Mouse (Mus musculus): ENCODE measurements around the gene Scnn1b. TPM values are rescaled to one million over a fixed set of nuclear protein-coding genes. Genes with fewer than 3 reads are reported as not detected.

Gene Scnn1b
- under 1 TPM in 1 of 2 experiments, not detected in 1; 0.23 TPM for total RNA-seq (2021)
- long read RNA-seq, experiment 1, result 0 reads
- long read RNA-seq, experiment 2, result 0 reads

DNA sequence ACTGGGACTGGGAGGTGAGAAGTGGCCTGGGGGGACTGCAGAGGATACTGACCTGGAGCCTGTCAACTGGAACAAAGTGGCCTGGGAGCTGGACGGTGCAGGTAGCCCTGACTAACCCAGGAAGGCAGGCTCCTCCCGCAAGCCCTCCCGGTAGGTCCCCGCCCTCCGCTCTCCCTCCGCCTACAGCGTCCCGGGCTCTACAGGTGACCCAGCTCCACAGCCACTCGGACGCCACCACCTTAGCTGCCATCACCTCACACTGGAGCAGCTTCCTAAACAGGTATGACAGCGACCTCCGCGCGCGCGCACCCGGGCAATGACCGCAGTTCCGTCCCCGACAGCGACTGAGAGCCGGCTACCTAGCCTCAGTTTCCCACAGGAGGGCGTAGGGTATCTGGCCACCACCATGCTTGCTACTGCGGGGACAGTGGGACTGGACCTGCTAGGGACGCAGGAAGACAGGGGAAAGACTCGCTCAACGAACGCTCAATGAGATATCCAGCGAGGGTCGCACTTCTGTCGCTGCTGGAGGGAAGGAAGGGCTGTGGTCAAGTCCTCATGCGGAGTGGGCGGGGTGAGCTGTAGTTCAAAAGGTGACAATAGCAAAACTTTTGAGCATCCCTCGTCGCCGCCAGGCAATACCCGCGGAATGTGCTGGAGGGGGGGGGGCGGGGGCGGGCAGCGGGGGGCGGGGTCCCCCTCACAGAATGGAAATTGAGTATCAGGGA lies at the start of gene Scnn1b:
Gene Scnn1b (plus strand): TSS at position 181 of the 728 bp plus-strand sequence.
- no peak for TF ChIP-seq CTCF (IDR thresholded peaks at IDR 0.05)
- H3K27ac ChIP-seq, result no peak within 1 kb of the TSS
- DNase-seq, result no peak
- peak within 1 kb of the TSS; percentile 51 for H3K4me3 ChIP-seq
- intact Hi-C loops (cut with DNase I), result no loop called here

DNA sequence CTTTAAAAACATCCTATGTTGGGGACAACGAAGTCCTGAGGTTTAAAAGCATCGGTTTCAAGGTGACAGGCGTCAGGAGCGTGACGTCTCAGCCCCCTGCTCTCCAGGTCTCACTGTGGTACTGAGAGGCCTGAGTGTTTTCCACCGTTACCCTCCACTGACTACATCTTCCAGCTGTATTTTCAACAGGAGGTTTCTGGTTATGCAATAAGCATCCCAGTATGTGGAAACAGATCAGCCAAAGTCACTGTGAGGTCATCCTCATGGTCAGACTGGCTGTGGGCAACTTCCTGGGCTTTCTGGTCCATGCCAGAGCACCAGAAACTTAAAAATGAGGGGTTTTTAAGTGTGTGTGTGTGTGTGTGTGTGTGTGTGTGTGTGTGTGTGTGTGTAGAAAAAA lies 43.2 kb upstream of the Scnn1b start:
- no peak for TF ChIP-seq CTCF (IDR thresholded peaks at IDR 0.05)
- DNase-seq, result no peak
- H3K27ac ChIP-seq, result no peak overlapping the region
- H3K4me3 ChIP-seq, result no peak overlapping the region
- intact Hi-C loops (cut with DNase I), result no loop called here

DNA sequence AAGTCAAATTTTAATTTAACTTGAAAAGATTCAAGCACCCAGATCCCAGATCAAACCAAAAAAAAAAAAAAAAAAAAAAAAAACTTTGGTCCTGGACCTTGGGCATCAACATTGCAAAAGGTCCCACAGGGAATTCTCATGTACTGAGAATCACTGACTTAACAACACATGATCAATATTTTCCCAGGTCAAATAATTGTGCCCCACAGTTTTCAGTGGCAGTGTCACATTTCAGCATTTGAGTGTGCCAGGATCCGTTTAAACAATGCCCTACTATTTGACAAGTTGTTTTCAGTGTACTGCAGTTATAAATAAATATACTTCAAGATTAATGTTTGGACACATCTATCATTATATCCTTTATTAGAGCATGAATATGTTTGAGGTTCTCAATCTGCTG lies 36.4 kb upstream of the Scnn1b start:
- intact Hi-C loops (cut with DNase I), result no loop called here
- H3K27ac ChIP-seq, result no peak overlapping the region
- no peak for TF ChIP-seq CTCF (IDR thresholded peaks at IDR 0.05)
- H3K4me3 ChIP-seq, result no peak overlapping the region
- DNase-seq, result no peak

DNA sequence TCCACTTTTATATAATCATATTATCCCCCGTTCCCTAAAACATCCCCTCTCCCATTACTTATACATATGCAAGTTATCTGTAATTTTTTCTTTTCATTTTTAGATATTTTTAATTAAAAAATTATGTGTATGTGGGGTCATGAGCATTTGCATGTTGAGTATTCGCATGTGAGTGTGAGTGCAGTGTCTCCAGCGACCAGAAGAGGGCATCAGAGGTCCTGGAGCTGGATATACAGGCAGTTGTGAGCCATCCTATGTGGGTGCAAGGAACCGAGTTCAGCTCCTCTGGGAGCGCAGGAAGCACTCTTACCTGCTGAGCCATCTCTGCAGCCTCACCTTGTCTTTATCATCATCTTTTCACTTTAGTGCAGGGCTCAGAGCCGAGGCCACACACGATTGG lies 29.4 kb upstream of the Scnn1b start:
- H3K4me3 ChIP-seq, result no peak overlapping the region
- DNase-seq, result no peak
- intact Hi-C loops (cut with DNase I), result no loop called here
- H3K27ac ChIP-seq, result no peak overlapping the region
- TF ChIP-seq CTCF (IDR thresholded peaks at IDR 0.05), result no peak; the same call in 1 of the 2 replicates

- DNase-seq, result no peak
- no peak overlapping the region for H3K27ac ChIP-seq
- H3K4me3 ChIP-seq, result no peak overlapping the region
- intact Hi-C loops (cut with DNase I), result no loop called here
- TF ChIP-seq CTCF (IDR thresholded peaks at IDR 0.05), result no peak
These were observed 28.0 kb upstream of the Scnn1b start for GRCm38 (mm10) chr7:121836827-121837226.

DNA sequence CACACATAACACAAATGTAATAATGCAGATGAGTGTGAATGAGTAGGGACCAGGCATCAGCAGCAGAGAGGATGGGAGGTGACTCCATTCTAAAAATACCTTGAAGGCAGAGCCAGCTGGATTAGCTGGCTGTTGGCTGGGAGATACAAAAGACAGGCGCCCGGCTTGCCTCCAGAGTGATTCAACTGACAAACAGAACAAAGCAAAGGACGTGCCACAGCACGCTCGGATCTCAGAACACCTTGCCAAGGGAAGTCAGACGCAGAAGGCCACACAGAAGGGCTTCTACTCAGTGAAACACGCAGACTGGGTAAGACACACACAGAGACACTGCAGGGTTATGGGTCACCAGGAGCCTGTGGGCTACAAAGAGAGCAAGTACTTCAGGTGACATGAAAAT lies 24.0 kb upstream of the Scnn1b start:
- intact Hi-C loops (cut with DNase I), result no loop called here
- H3K27ac ChIP-seq, result no peak overlapping the region
- no peak overlapping the region for H3K4me3 ChIP-seq
- no peak for DNase-seq
- TF ChIP-seq CTCF (IDR thresholded peaks at IDR 0.05), result no peak

DNA sequence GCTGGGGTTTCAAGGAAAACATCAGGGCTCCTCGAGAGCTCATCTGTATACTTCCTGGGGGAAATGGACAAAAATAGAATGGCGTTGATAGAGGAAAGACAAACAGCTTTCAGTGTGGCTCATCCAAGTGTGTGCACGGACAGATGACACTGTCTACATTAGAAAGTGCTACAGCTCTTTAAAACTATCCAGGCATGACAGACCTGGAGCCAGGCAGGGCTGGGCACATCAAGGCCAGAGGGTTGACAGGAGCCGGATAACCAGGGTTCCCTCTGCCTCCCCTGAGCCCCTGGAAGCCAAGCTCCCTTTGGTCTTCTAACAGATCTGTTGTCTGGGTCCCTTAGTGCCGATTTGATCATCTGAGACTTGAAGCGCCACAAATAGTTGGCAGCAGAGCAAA lies 22.6 kb upstream of the Scnn1b start:
- TF ChIP-seq CTCF (IDR thresholded peaks at IDR 0.05), result no peak
- Histone ChIP-seq H3K27ac (no peak overlapping the region), H3K4me3 (no peak overlapping the region)
- DNase-seq, result no peak
- intact Hi-C loops (cut with DNase I), result no loop called here

DNA sequence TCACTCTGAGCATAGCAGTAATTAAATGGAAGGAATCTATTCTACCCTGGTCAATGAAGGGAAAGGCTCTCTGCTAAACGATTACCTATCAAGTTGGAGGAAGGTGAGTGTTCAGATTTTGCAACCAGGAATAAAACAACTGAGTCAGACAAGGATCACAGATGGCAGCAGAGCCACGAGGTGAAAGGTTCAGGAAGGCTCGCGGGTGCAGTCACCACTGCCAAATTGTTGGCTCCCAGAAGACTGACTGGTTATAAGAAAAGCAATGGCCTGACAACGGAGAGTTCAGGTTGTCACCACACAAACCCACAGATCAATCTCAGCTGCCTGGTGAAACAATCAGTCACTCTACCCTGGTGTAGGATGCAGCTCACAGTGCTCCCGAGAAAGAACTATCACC lies 18.9 kb upstream of the Scnn1b start:
- DNase-seq, result no peak
- intact Hi-C loops (cut with DNase I), result no loop called here
- Histone ChIP-seq H3K4me3 (no peak overlapping the region), H3K27ac (no peak overlapping the region)
- TF ChIP-seq CTCF (IDR thresholded peaks at IDR 0.05), result no peak

- intact Hi-C loops (cut with DNase I), result no loop called here
These were observed 16.2 kb upstream of the Scnn1b start for GRCm38 (mm10) chr7:121848537-121849168.

GRCm38 (mm10) chr7:121857177-121857884 lies 7.5 kb upstream of the Scnn1b start:
- no peak for TF ChIP-seq CTCF (IDR thresholded peaks at IDR 0.05)
- Histone ChIP-seq H3K4me3 (no peak overlapping the region), H3K27ac (no peak overlapping the region)
- intact Hi-C loops (cut with DNase I), result no loop called here
- DNase-seq, result no peak

More at GRCm38 (mm10) chr7:121848537-121849168, 16.2 kb upstream of the Scnn1b start:
- H3K4me3 ChIP-seq, result no peak overlapping the region
- H3K27ac ChIP-seq, result no peak overlapping the region
- TF ChIP-seq CTCF (IDR thresholded peaks at IDR 0.05), result no peak
- no peak for DNase-seq

GRCm38 (mm10) chr7:121858939-121859338 lies 5.9 kb upstream of the Scnn1b start:
- intact Hi-C loops (cut with DNase I), result no loop called here
- no peak for DNase-seq
- TF ChIP-seq CTCF (IDR thresholded peaks at IDR 0.05), result peak; percentile 45

GRCm38 (mm10) chr7:121871631-121872030 lies 6.8 kb downstream of the Scnn1b start:
- DNase-seq, result no peak
- no peak overlapping the region for H3K4me3 ChIP-seq
- intact Hi-C loops (cut with DNase I), result no loop called here
- TF ChIP-seq CTCF (IDR thresholded peaks at IDR 0.05), result no peak
- H3K27ac ChIP-seq, result no peak overlapping the region

More at GRCm38 (mm10) chr7:121858939-121859338, 5.9 kb upstream of the Scnn1b start:
- Histone ChIP-seq H3K4me3 (no peak overlapping the region), H3K27ac (no peak overlapping the region)

GRCm38 (mm10) chr7:121873998-121874397 lies 9.2 kb downstream of the Scnn1b start:
- Histone ChIP-seq H3K27ac (peak overlapping the region; percentile 46), H3K4me3 (no peak overlapping the region)
- intact Hi-C loops (cut with DNase I), result no loop called here
- no peak for DNase-seq
- no peak for TF ChIP-seq CTCF (IDR thresholded peaks at IDR 0.05)

All from gastrocnemius, adult 2 months (tissue).